Mouse (Mus musculus) large intestine, adult 2 months (tissue): ENCODE data around the gene Astn2. TPM values are rescaled to one million over a fixed set of nuclear protein-coding genes. Genes with fewer than 3 reads are reported as not detected.

Experiments
- DNase-seq: peaks from one replicate; pipeline ENCODE4 v3.0.0-alpha.2; 2012; ENCODE audit warnings: low read depth, low spot score
- WGBS: fragments of 180-500 bp; shearing (Covaris S2); methylation state at CpG from one replicate; pipeline ENCODE4 v1.1.7; 2018; 5-methylcytosine and 5-hydroxymethylcytosine counted together
- polyA plus RNA-seq: library from polyadenylated mRNA; depleted of rRNA; stranded (reverse); fragments of >200 nt; gene quantifications from 2 replicates; pipeline ENCODE4 v1.2.3, GENCODE M21; 2012

The Astn2 gene
- polyA plus RNA-seq, 1 experiment = 0.55 TPM

DNA sequence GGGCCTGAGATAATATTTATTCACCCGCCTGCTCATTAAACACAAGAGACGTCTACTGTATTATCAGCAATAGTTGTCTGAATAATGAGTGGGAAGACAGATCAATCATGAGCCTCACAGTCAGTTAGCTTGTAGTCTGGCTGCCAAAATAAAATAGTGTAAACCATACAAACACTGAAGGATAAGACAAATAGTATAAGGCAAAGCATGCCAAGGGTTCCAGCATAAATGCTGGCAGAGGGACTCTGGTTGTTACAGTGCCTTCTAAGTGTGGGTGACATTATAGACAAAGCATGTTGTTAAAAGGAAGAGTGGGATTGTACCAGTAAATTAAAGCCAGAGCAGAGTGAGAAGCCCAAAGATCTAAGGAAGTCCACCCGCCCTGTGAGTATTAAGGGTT lies 784.3 kb downstream of the Astn2 start:
- DNase-seq = no peak
- WGBS = 72% methylated on average over 3 of the region's 3 CpGs

- DNase-seq = no peak
- 96% methylated on average over 14 of the region's 14 CpGs for WGBS
These were observed 791.3 kb downstream of the Astn2 start for GRCm38 (mm10) chr4:65613135-65613534.

- 46% methylated on average over 6 of the region's 6 CpGs for WGBS
- no peak for DNase-seq
These were observed 793.5 kb downstream of the Astn2 start for GRCm38 (mm10) chr4:65610896-65611295.

GRCm38 (mm10) chr4:65610329-65610728 lies 794.1 kb downstream of the Astn2 start:
- DNase-seq = peak; percentile 36
- WGBS = 32% methylated on average over 5 of the region's 5 CpGs

DNA sequence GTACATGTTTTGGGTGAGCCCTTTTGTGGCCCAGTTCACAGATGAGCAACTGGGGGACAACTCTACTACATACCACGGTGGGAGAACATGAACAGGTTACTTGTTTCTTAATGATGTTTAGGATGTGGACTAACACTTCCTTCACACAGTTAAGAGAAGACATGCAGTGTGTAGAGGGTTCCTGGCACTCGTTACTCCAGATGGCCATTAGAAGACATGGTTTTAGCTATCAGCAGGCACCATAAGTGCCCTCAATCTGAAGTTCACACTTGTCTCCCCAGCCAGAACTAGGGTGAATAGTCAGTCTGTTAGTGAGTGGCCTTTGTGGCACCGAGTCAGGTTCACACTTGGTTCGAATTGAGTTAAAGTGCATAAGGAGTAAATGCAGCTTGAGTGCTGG lies 796.3 kb downstream of the Astn2 start:
- no peak for DNase-seq
- WGBS = 90% methylated on average over 4 of the region's 4 CpGs

DNA sequence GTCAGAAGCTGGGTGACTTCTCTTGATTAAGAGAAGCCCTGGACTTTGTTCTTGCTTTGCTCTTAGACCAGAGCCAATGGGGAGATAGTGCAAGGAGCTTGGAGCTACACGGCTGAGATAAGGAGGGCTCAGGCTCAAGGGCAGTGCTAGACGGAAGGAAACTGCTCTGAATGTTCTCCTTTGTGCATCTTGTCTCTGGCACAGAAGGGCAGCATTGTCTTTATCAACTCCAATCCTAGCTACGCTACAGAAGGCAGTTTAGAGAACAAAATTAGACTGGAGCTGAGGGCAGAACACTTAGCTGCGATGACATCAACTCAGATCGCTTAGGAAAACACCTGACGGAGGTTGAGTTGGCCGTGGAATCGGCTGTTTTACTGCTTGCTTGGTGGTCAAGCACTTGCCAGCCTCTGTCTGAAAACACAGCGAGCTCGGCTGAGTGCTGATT lies 797.2 kb downstream of the Astn2 start:
- WGBS = 38% methylated on average over 10 of the region's 10 CpGs
- DNase-seq = no peak

GRCm38 (mm10) chr4:65605151-65605702 lies 799.2 kb downstream of the Astn2 start:
- WGBS = under 1% methylated on average over 21 of the region's 21 CpGs
- no peak for DNase-seq

- 3% methylated on average over 33 of the region's 33 CpGs for WGBS
- peak; percentile 94 for DNase-seq
These were observed 799.8 kb downstream of the Astn2 start, which contains the start of gene Trim32 for GRCm38 (mm10) chr4:65604504-65605150. TSS of gene Trim32 (plus strand) at chr4:65604986.

DNA sequence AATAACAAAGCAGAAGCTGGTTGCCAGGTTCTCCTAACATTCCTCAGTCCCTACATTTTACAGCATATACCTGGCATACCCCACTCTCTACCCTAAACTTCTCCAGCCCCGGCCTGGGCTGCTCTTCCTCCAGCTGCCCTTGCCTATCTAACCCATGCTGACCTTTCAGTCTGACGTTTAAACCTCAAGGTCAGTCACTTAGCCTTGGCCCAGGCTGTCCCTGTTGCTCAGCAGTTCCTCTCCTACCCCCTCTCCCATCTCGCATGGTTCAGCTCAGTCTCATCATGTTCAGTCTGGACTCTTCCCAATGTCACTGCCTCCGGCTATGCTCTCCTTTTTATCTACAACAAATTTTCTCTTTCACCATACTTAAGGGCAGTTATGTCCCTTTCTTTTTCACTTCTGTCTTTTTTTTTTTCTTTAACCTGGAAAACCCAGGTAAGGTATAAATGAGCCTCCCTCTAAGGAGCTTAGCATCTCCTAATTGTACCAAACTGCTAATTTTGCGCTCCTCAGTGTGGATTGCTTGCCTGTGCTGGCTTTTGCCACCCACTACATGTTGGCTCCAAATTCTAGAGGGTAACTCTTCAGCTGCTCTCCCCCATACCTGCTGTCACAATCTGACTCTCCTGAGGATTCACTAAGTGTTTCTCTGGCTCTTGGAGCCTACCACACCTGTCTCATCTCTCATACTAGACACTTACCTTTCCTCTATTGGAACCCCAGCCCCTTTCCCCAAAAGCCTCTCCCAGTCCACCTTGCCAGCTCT lies 809.6 kb downstream of the Astn2 start:
- DNase-seq = no peak
- 64% methylated on average over 5 of the region's 5 CpGs for WGBS

GRCm38 (mm10) chr4:65589780-65590179 lies 814.6 kb downstream of the Astn2 start:
- no peak for DNase-seq

GRCm38 (mm10) chr4:65586947-65587346 lies 817.5 kb downstream of the Astn2 start:
- no peak for DNase-seq

DNA sequence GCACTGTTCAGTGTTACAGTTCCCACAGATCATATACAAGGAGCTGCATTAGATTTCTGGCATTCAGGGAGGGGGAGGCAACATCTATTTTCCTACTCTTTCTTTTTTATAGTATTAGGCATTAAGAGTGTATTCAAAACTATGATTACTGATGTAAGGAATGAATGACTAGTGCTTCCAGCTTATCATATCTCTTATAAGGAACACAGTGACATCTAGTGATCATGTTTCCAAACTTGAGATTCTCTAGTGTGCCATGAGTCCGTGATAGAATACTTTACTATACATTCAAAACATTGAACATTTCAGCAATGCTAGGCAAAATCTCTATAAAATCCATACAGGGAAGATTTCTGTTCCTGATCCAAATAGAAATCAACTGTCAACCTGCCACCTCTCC lies 824.2 kb downstream of the Astn2 start:
- DNase-seq = no peak
- 55% methylated on average over 1 of the region's 1 CpGs for WGBS

More at GRCm38 (mm10) chr4:65586947-65587346, 817.5 kb downstream of the Astn2 start:
- 54% methylated on average over 5 of the region's 5 CpGs for WGBS

DNA sequence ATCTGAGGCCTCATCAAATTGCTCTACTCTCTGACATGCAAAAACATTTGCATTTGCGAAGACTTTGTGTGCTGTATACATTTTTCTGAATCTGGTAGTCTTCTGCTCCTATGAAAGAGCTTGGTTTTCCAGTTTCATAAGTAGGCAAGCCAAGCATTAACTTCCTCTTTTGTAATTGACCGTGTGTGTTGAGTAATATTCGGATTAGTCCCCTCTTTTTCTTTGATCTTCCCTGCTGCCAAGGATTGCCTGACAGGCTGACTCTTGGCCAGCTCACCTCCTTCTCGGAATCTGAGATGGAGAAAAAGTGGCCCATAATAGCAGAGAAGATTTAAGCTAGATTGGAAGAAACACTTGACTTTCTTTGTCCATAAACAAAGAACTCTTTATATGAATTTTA lies 838.9 kb downstream of the Astn2 start:
- no peak for DNase-seq
- 60% methylated on average over 4 of the region's 4 CpGs for WGBS

DNA sequence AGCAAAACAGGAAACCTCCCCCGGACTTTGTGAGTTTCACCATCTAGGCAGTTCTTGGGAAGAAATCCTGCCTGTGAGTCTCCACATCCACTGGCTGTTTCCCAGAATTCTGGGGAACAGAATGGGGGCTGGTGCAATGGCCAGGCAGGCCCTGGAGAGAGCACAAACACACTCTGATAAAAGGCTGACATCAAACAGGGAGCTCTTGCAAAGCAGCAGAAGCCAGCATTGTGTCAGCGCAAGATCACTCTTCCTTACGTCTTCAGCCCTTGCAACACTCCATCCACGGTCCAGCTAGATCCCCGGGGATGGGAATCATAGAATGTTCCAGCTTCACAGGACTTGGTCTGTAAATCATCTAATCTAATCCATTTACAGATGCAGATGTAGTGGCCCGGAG lies 855.9 kb downstream of the Astn2 start:
- no peak for DNase-seq
- 76% methylated on average over 6 of the region's 6 CpGs for WGBS

DNA sequence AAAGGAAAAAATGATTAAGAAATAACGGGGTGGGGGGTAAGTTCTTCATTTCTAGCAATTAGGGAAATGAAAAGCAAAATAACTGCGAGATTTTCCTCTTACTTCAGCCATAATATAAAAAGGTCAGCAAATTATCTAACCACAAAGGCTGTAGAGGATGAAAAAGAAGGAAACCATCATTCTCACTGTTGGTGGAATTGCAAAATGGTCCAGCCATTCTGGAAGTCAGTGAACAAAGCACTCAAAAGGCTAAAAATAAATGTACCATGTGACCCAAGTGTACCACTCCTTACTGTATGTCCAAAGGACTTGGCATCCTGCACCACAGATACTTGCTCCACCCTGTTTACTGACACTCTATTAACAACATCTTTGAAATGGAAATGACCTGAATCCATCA lies 858.8 kb downstream of the Astn2 start:
- no peak for DNase-seq

DNA sequence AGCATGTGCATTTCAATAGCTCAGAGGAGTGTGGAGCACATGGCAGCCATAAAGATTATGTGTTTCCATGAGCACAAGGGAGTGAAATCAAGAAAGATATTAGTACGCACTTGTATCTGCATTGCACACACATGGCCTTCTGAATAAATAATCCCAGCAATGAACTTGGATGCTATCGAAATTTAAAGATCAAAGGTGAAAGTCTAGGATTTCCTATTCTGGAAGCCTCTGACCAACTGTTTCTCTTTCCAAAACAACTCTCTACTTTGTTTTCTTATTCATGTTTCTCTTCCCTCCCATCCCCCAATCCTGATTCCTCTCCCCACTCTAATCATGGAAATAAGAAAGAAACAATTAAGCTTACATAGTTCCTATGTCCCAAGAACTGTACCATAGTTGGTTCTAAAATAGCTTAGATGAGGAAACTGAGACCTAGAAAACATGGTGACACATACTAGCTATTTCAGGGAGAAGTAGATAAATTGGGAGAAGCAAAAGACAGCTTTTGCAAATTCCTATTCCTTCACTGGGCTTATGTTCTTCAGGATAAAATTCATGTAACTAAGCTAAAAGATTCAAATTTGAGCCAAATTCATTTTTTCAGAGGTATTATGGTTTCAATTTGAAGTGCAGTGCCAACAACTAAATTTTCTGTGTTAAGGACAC lies 872.2 kb downstream of the Astn2 start:
- 79% methylated on average over 2 of the region's 2 CpGs for WGBS
- DNase-seq = no peak

More for the DNA sequence above, 858.8 kb downstream of the Astn2 start:
- WGBS = 56% methylated on average over 2 of the region's 2 CpGs

DNA sequence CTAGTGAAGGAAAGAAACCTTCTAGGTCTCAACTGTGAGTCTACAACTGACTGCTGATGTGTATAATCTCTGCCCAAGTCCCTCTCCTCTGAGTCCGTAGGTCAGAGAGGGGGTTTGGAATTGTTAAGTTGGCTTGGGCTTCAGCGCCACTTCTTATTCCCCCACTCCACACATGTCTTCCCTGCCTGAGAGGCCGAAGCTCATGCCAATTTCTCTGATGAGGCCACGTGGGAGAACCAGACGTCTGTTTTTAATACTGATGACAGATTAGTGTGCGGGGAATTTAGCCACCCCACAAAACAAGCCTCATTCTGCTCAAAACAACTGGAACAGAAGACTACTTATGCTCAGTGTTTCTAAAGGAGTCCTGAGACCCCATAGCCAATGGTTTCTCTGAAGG lies 872.8 kb downstream of the Astn2 start:
- DNase-seq = no peak
- 86% methylated on average over 6 of the region's 6 CpGs for WGBS

DNA sequence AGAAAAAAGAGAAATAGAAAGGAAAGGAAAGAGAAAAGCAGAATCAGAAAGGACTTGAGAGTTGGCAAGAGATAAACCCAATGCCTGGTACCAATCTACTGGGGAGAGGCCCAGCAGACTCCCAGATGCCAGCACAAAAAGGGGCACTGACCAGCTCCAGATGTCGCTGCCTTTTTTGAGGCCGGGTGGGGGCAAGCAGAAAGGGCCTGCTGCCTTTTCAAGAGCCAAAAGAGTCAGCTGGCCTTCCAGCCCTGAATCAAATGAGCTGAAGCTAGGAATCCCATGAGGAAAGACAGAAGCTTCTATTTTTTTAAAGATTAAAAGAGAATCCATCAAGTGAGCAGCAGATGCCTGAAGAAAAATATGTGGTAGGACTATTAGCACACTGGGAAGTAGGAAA lies 873.5 kb downstream of the Astn2 start:
- WGBS = 80% methylated on average over 2 of the region's 2 CpGs
- DNase-seq = no peak

DNA sequence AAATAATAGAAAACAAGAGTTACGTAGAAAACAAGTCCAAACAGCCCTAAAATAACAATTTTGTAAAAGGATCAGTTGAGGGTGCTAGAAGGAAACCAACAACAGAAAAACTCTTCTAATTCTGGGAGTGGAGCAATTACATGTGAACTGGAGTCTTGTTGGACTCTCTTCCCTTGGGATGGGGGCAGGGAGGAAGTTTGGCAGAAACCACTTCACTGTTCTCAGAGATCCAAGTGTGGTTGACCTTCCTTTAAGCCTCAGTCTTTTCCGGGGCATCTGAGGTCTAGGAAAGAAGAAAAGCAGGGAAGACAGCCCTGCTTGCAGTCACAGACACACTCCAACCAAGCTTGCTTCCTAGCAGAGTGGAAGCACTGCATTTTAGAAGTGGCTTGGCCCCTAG lies 896.3 kb downstream of the Astn2 start:
- WGBS = 42% methylated on average over 2 of the region's 2 CpGs
- DNase-seq = no peak

- no peak for DNase-seq
These were observed 897.5 kb downstream of the Astn2 start for GRCm38 (mm10) chr4:65506870-65507269.
